ENCODE assay signal across 8 mouse cellular contexts in genomic region chr19:47837527-47837901, GRCm38 (mm10). TPM values are rescaled to one million over a fixed set of nuclear protein-coding genes. Genes with fewer than 3 reads are reported as not detected.
DNase-seq lines count a peak whose midpoint lies in the region; ATAC-seq and TF ChIP-seq lines count a peak whose summit lies in the region.

No protein-coding gene starts in this region.

- no peak for DNase-seq in kidney, adult 2 months
- DNase-seq in kidney, adult 8-10 months: no peak
- DNase-seq in intestine, embryonic 14.5 days (ENCODE audit: low spot score): no peak
- no peak for DNase-seq in midbrain, postnatal 0 days (ENCODE audit: low spot score)
- no peak for DNase-seq in urinary bladder, postnatal 36 days (ENCODE audit: low spot score in 2 of 2)
- DNase-seq in right cerebral cortex, postnatal 10 days (ENCODE audit: low spot score in 2 of 2): no peak
- no peak for DNase-seq in urinary bladder, postnatal 4 days (ENCODE audit: low spot score in 2 of 2)

- no peaks in the 10 kb centered on the region for H3K36me3 ChIP-seq in kidney, adult 2 months (ENCODE audit: control insufficient read depth, insufficient read depth, low read length)
- H3K36me3 ChIP-seq in intestine, embryonic 14.5 days (ENCODE audit: control insufficient read depth, insufficient read depth, low read length): no peaks in the 10 kb centered on the region
- H3K36me3 ChIP-seq in midbrain, postnatal 0 days (ENCODE audit: insufficient read depth, low read length): no peaks in the 10 kb centered on the region

- H3K4me2 ChIP-seq in intestine, embryonic 14.5 days (ENCODE audit: low read length): peak overlapping the region; percentile 82
- peak overlapping the region; percentile 73 for H3K4me2 ChIP-seq in midbrain, postnatal 0 days (ENCODE audit: low read depth, low read length, poor library complexity, severe bottlenecking)

- H3K9me3 ChIP-seq in intestine, embryonic 14.5 days (ENCODE audit: control insufficient read depth, low read length): no peaks in the 10 kb centered on the region
- no peaks in the 10 kb centered on the region for H3K9me3 ChIP-seq in midbrain, postnatal 0 days (ENCODE audit: low read length)

- H3K9ac ChIP-seq in intestine, embryonic 14.5 days (ENCODE audit: low read length): peak overlapping the region; percentile 32; the same call in 1 of the 2 replicates
- H3K9ac ChIP-seq in midbrain, postnatal 0 days (replicated peaks; ENCODE audit: low read length, poor library complexity, severe bottlenecking): peak overlapping the region; percentile 52

- TF ChIP-seq CTCF in kidney, adult 2 months (conservative IDR thresholded peaks at IDR 0.05; ENCODE audit: insufficient read depth, insufficient read length, low read depth, low read length): no peak
- no peak for TF ChIP-seq CTCF in cortical plate, adult 2 months (IDR thresholded peaks at IDR 0.05; ENCODE audit: extremely low read depth, insufficient read depth, low read length)
- no peak for TF ChIP-seq CTCF in midbrain, postnatal 0 days (IDR thresholded peaks at IDR 0.05)

- peak overlapping the region; percentile 19 for H3K4me3 ChIP-seq in kidney, adult 2 months (ENCODE audit: insufficient read depth, low read depth, low read length)
- H3K4me3 ChIP-seq in cortical plate, adult 2 months (ENCODE audit: insufficient read depth, low read length): peak overlapping the region; percentile 46
- peak overlapping the region; percentile 42 for H3K4me3 ChIP-seq in intestine, embryonic 14.5 days (ENCODE audit: low read depth, low read length)
- peak overlapping the region; percentile 44 for H3K4me3 ChIP-seq in midbrain, postnatal 0 days (ENCODE audit: low read depth, low read length)

- H3K27me3 ChIP-seq in kidney, adult 2 months (replicated peaks; ENCODE audit: control insufficient read depth, insufficient read depth, low read length): 0 out of 2 replicates have a peak, but pooled peaks cover 2% of the 10 kb centered on the region
- H3K27me3 ChIP-seq in intestine, embryonic 14.5 days (replicated peaks; ENCODE audit: control insufficient read depth, insufficient read depth, low read length): peaks cover 10% of the 10 kb centered on the region; the same call in 1 of the 2 replicates
- H3K27me3 ChIP-seq in midbrain, postnatal 0 days (ENCODE audit: insufficient read depth, low read length): no peaks in the 10 kb centered on the region

- ATAC-seq in intestine, embryonic 14.5 days (replicated peaks; ENCODE audit: low FRiP score, low TSS enrichment, low read depth): peak; percentile 37; the same call in 1 of the 2 replicates
- peak; percentile 54; the same call in 1 of the 2 replicates for ATAC-seq in midbrain, postnatal 0 days (ENCODE audit: low FRiP score)

- no peak for TF ChIP-seq POLR2A in kidney, adult 2 months (IDR thresholded peaks at IDR 0.05; ENCODE audit: low read depth, low read length)
- no peak for TF ChIP-seq POLR2A in cortical plate, adult 2 months (IDR thresholded peaks at IDR 0.05; ENCODE audit: extremely low read depth, insufficient read depth, low read length)

- no peak overlapping the region for H3K27ac ChIP-seq in kidney, adult 2 months (ENCODE audit: insufficient read depth, low read depth, low read length)
- no peak overlapping the region for H3K27ac ChIP-seq in cortical plate, adult 2 months (ENCODE audit: insufficient read depth, low read length)
- H3K27ac ChIP-seq in intestine, embryonic 14.5 days (ENCODE audit: low read depth): no peak overlapping the region
- H3K27ac ChIP-seq in midbrain, postnatal 0 days (ENCODE audit: low read depth, low read length): no peak overlapping the region

- 3% methylated on average over 6 of the region's 6 CpGs for WGBS in kidney, adult 2 months
- WGBS in intestine, embryonic 14.5 days: under 1% methylated on average over 6 of the region's 6 CpGs
- 0% methylated on average over 6 of the region's 6 CpGs for WGBS in midbrain, postnatal 0 days

- H3K4me1 ChIP-seq in kidney, adult 2 months (ENCODE audit: control insufficient read depth, insufficient read depth, low read length): no peaks in the 10 kb centered on the region
- no peaks in the 10 kb centered on the region for H3K4me1 ChIP-seq in cortical plate, adult 2 months (ENCODE audit: control insufficient read depth, insufficient read depth, low read length)
- H3K4me1 ChIP-seq in intestine, embryonic 14.5 days (replicated peaks; ENCODE audit: control insufficient read depth, insufficient read depth, low read length): peaks cover 4% of the 10 kb centered on the region; the same call in 1 of the 2 replicates
- no peaks in the 10 kb centered on the region for H3K4me1 ChIP-seq in midbrain, postnatal 0 days (ENCODE audit: insufficient read depth, low read length)

RNA-seq across cellular contexts. Expression of gene Gsto1, which starts 17.3 kb away (rescaled TPM):
- polyA plus RNA-seq in kidney, adult 2 months (2012; rRNA removed): 82.5 and 85.1 TPM in 2 replicates
- polyA plus RNA-seq in cortical plate, adult 2 months (2012; rRNA removed): 47.8 and 51.4 TPM in 2 replicates
- 313 and 340 TPM in 2 replicates for polyA plus RNA-seq in intestine, embryonic 14.5 days (2014; fragmentation: Nextera tagmentation; extraction: Ambion mirVana)
- total RNA-seq in midbrain, postnatal 0 days (2014; rRNA removed): 95.4 and 142 TPM in 2 replicates
- 148 and 152 TPM in 2 replicates for polyA plus RNA-seq in midbrain, postnatal 0 days (2015; fragmentation: Nextera tagmentation; extraction: Ambion mirVana)

RNA-seq across cellular contexts. Expression of gene Gsto2, which starts 27.8 kb away (rescaled TPM):
- 2.6 and 2.7 TPM in 2 replicates for polyA plus RNA-seq in kidney, adult 2 months (2012; rRNA removed)
- polyA plus RNA-seq in cortical plate, adult 2 months (2012; rRNA removed): 2.5 and 3.2 TPM in 2 replicates
- polyA plus RNA-seq in intestine, embryonic 14.5 days (2014; fragmentation: Nextera tagmentation; extraction: Ambion mirVana): 1.0 and 1.1 TPM in 2 replicates
- 0.16 and 0.66 TPM in 2 replicates for total RNA-seq in midbrain, postnatal 0 days (2014; rRNA removed)
- polyA plus RNA-seq in midbrain, postnatal 0 days (2015; fragmentation: Nextera tagmentation; extraction: Ambion mirVana): 1.1 TPM in 2 replicates
